Mouse (Mus musculus): ENCODE results near the gene Tab1. TPM values are rescaled to one million over a fixed set of nuclear protein-coding genes. Genes with fewer than 3 reads are reported as not detected.

Gene Tab1
- 29.4 and 31.1 TPM in 2 replicates for polyA plus RNA-seq (2015; fragmentation: Nextera tagmentation; extraction: Ambion mirVana)

- H3K27ac ChIP-seq (replicated peaks), result peak within 1 kb of the TSS; percentile 100
- under 1% methylated on average over 57 of the region's 59 CpGs for WGBS
- H3K4me2 ChIP-seq, result peak within 1 kb of the TSS; percentile 98
- peaks cover 12% of the 10 kb centered on the region for H3K36me3 ChIP-seq
- peaks cover 48% of the 10 kb centered on the region for H3K4me1 ChIP-seq
- ATAC-seq (ENCODE audit: extremely low read depth, insufficient number of reproducible peaks, low FRiP score, low TSS enrichment), result peak; percentile 85
- no peaks in the 10 kb centered on the region for H3K9me3 ChIP-seq
- H3K27me3 ChIP-seq (replicated peaks), result no peaks in the 10 kb centered on the region
- peak within 1 kb of the TSS; percentile 94 for H3K9ac ChIP-seq
- H3K4me3 ChIP-seq, result peak within 1 kb of the TSS; percentile 80
These were observed at the start of gene Tab1 for GRCm38 (mm10) chr15:80132993-80133586. Tab1 (plus strand) TSS chr15:80133127.

- peak; percentile 90 for ATAC-seq (ENCODE audit: extremely low read depth, insufficient number of reproducible peaks, low FRiP score, low TSS enrichment)
- H3K27ac ChIP-seq (replicated peaks), result peak overlapping the region; percentile 93
- peak overlapping the region; percentile 99 for H3K9ac ChIP-seq
- H3K27me3 ChIP-seq (replicated peaks), result no peaks in the 10 kb centered on the region; the same call in 1 of the 2 replicates
- peak overlapping the region; percentile 88 for H3K4me2 ChIP-seq
- peaks cover 46% of the 10 kb centered on the region for H3K4me1 ChIP-seq
- peak overlapping the region; percentile 94 for H3K4me3 ChIP-seq
- WGBS, result under 1% methylated on average over 30 of the region's 30 CpGs
- H3K9me3 ChIP-seq, result no peaks in the 10 kb centered on the region
- H3K36me3 ChIP-seq, result peaks cover 39% of the 10 kb centered on the region
These were observed 49.6 kb upstream of the Tab1 start for GRCm38 (mm10) chr15:80083276-80083731.

- ATAC-seq (ENCODE audit: extremely low read depth, insufficient number of reproducible peaks, low FRiP score, low TSS enrichment), result no peak
- H3K9ac ChIP-seq, result peak overlapping the region; percentile 80
- 2% methylated on average over 12 of the region's 12 CpGs for WGBS
These were observed 49.2 kb upstream of the Tab1 start for GRCm38 (mm10) chr15:80083740-80084139.

GRCm38 (mm10) chr15:80087406-80088012 lies 45.4 kb upstream of the Tab1 start:
- no peak overlapping the region for H3K4me2 ChIP-seq
- ATAC-seq (ENCODE audit: extremely low read depth, insufficient number of reproducible peaks, low FRiP score, low TSS enrichment), result no peak
- no peaks in the 10 kb centered on the region for H3K36me3 ChIP-seq
- H3K27me3 ChIP-seq (replicated peaks), result peaks cover 32% of the 10 kb centered on the region
- H3K27ac ChIP-seq (replicated peaks), result no peak overlapping the region
- no peaks in the 10 kb centered on the region for H3K9me3 ChIP-seq
- no peak overlapping the region for H3K9ac ChIP-seq
- H3K4me3 ChIP-seq, result no peak overlapping the region
- 72% methylated on average over 9 of the region's 9 CpGs for WGBS
- peaks cover 22% of the 10 kb centered on the region for H3K4me1 ChIP-seq

More at GRCm38 (mm10) chr15:80083740-80084139, 49.2 kb upstream of the Tab1 start:
- H3K4me2 ChIP-seq, result peak overlapping the region; percentile 88
- peak overlapping the region; percentile 94 for H3K4me3 ChIP-seq
- H3K4me1 ChIP-seq, result peaks cover 41% of the 10 kb centered on the region
- no peaks in the 10 kb centered on the region for H3K9me3 ChIP-seq
- no peaks in the 10 kb centered on the region; the same call in 1 of the 2 replicates for H3K27me3 ChIP-seq (replicated peaks)
- H3K27ac ChIP-seq (replicated peaks), result peak overlapping the region; percentile 93
- peaks cover 35% of the 10 kb centered on the region for H3K36me3 ChIP-seq

- Histone ChIP-seq H3K4me2 (no peak overlapping the region), H3K4me1 (peaks cover 22% of the 10 kb centered on the region), H3K27me3 (replicated peaks) (peaks cover 43% of the 10 kb centered on the region), H3K27ac (replicated peaks) (no peak overlapping the region), H3K9me3 (no peaks in the 10 kb centered on the region), H3K36me3 (no peaks in the 10 kb centered on the region), H3K9ac (no peak overlapping the region), H3K4me3 (no peak overlapping the region)
- ATAC-seq (ENCODE audit: extremely low read depth, insufficient number of reproducible peaks, low FRiP score, low TSS enrichment), result no peak
- WGBS, result 23% methylated on average over 4 of the region's 4 CpGs
These were observed 44.3 kb upstream of the Tab1 start for GRCm38 (mm10) chr15:80088637-80089036.

GRCm38 (mm10) chr15:80090155-80090554 lies 42.8 kb upstream of the Tab1 start:
- no peak for ATAC-seq (ENCODE audit: extremely low read depth, insufficient number of reproducible peaks, low FRiP score, low TSS enrichment)
- Histone ChIP-seq H3K4me2 (peak overlapping the region; percentile 95; the same call in 1 of the 2 replicates), H3K27me3 (replicated peaks) (peaks cover 50% of the 10 kb centered on the region), H3K36me3 (no peaks in the 10 kb centered on the region), H3K4me3 (no peak overlapping the region), H3K9ac (no peak overlapping the region), H3K4me1 (peaks cover 19% of the 10 kb centered on the region), H3K9me3 (no peaks in the 10 kb centered on the region), H3K27ac (replicated peaks) (no peak overlapping the region)
- 65% methylated on average over 11 of the region's 11 CpGs for WGBS

GRCm38 (mm10) chr15:80090741-80091120 lies 42.2 kb upstream of the Tab1 start:
- peak overlapping the region; percentile 95 for H3K4me2 ChIP-seq
- H3K36me3 ChIP-seq, result no peaks in the 10 kb centered on the region
- 2% methylated on average over 17 of the region's 17 CpGs for WGBS
- H3K4me3 ChIP-seq, result peak overlapping the region; percentile 77
- peak overlapping the region; percentile 85 for H3K9ac ChIP-seq
- no peaks in the 10 kb centered on the region for H3K9me3 ChIP-seq
- no peak overlapping the region for H3K27ac ChIP-seq (replicated peaks)
- H3K27me3 ChIP-seq (replicated peaks), result peaks cover 53% of the 10 kb centered on the region
- no peak for ATAC-seq (ENCODE audit: extremely low read depth, insufficient number of reproducible peaks, low FRiP score, low TSS enrichment)
- H3K4me1 ChIP-seq, result peaks cover 19% of the 10 kb centered on the region

GRCm38 (mm10) chr15:80091121-80091955 lies 41.6 kb upstream of the Tab1 start, which contains the start of the genes Syngr1 and Rpl3:
Syngr1 (plus strand) TSS chr15:80091334.
Rpl3 (minus strand) TSS chr15:80091868.
- Histone ChIP-seq H3K4me2 (peak within 1 kb of the TSS; percentile 95), H3K4me3 (peak within 1 kb of the TSS; percentile 77), H3K9ac (peak within 1 kb of the TSS; percentile 85), H3K27me3 (replicated peaks) (peaks cover 59% of the 10 kb centered on the region), H3K36me3 (no peaks in the 10 kb centered on the region), H3K9me3 (no peaks in the 10 kb centered on the region), H3K4me1 (peaks cover 20% of the 10 kb centered on the region), H3K27ac (replicated peaks) (no peak within 1 kb of the TSS)
- ATAC-seq (ENCODE audit: extremely low read depth, insufficient number of reproducible peaks, low FRiP score, low TSS enrichment), result peak; percentile 51
- WGBS, result under 1% methylated on average over 85 of the region's 86 CpGs

- WGBS, result 28% methylated on average over 7 of the region's 7 CpGs
- no peak for ATAC-seq (ENCODE audit: extremely low read depth, insufficient number of reproducible peaks, low FRiP score, low TSS enrichment)
- Histone ChIP-seq H3K4me3 (peak overlapping the region; percentile 77), H3K9me3 (no peaks in the 10 kb centered on the region), H3K27ac (replicated peaks) (no peak overlapping the region), H3K9ac (peak overlapping the region; percentile 85), H3K4me2 (peak overlapping the region; percentile 95), H3K4me1 (peaks cover 27% of the 10 kb centered on the region), H3K27me3 (replicated peaks) (peaks cover 64% of the 10 kb centered on the region), H3K36me3 (no peaks in the 10 kb centered on the region)
These were observed 40.9 kb upstream of the Tab1 start for GRCm38 (mm10) chr15:80092041-80092441.

- H3K4me2 ChIP-seq, result peak overlapping the region; percentile 95; the same call in 1 of the 2 replicates
- H3K36me3 ChIP-seq, result no peaks in the 10 kb centered on the region
- H3K9ac ChIP-seq, result no peak overlapping the region
- H3K27me3 ChIP-seq (replicated peaks), result peaks cover 64% of the 10 kb centered on the region
- WGBS, result 27% methylated on average over 8 of the region's 8 CpGs
- peaks cover 32% of the 10 kb centered on the region for H3K4me1 ChIP-seq
- H3K9me3 ChIP-seq, result no peaks in the 10 kb centered on the region
- H3K27ac ChIP-seq (replicated peaks), result no peak overlapping the region
- no peak overlapping the region for H3K4me3 ChIP-seq
- ATAC-seq (ENCODE audit: extremely low read depth, insufficient number of reproducible peaks, low FRiP score, low TSS enrichment), result no peak
These were observed 40.3 kb upstream of the Tab1 start for GRCm38 (mm10) chr15:80092599-80092998.

GRCm38 (mm10) chr15:80094201-80094600 lies 38.7 kb upstream of the Tab1 start:
- Histone ChIP-seq H3K4me3 (no peak overlapping the region), H3K27me3 (replicated peaks) (peaks cover 76% of the 10 kb centered on the region), H3K9ac (no peak overlapping the region), H3K4me2 (no peak overlapping the region), H3K27ac (replicated peaks) (no peak overlapping the region), H3K36me3 (no peaks in the 10 kb centered on the region), H3K4me1 (peaks cover 48% of the 10 kb centered on the region), H3K9me3 (no peaks in the 10 kb centered on the region)
- 88% methylated on average over 13 of the region's 13 CpGs for WGBS
- ATAC-seq (ENCODE audit: extremely low read depth, insufficient number of reproducible peaks, low FRiP score, low TSS enrichment), result no peak
